In genomic region chr17:10079853-10080650, GRCm38 (mm10) we compare ENCODE assay signal across 8 mouse cellular contexts.
DNase-seq lines count a peak whose midpoint lies in the region; ATAC-seq and TF ChIP-seq lines count a peak whose summit lies in the region.

No protein-coding gene starts in this region.

- no peak overlapping the region for H3ac ChIP-seq in C2C12 (ENCODE audit: control insufficient read depth, insufficient read length, low read depth)

- H3K4me2 ChIP-seq in liver, embryonic 13.5 days = no peak overlapping the region
- H3K4me2 ChIP-seq in forebrain, embryonic 15.5 days (replicated peaks) = no peak overlapping the region

- TF ChIP-seq CTCF in C2C12 (IDR thresholded peaks at IDR 0.05; ENCODE audit: control insufficient read depth, insufficient read depth, insufficient read length) (no peak), Patski (IDR thresholded peaks at IDR 0.05) (no peak)

- no peak overlapping the region for H3K27ac ChIP-seq in liver, embryonic 13.5 days
- no peak overlapping the region for H3K27ac ChIP-seq in forebrain, embryonic 15.5 days (replicated peaks)

- no peaks in the 10 kb centered on the region for H3K9me3 ChIP-seq in liver, embryonic 13.5 days (replicated peaks)
- no peaks in the 10 kb centered on the region for H3K9me3 ChIP-seq in forebrain, embryonic 15.5 days

- no peaks in the 10 kb centered on the region for H3K79me2 ChIP-seq in C2C12 (ENCODE audit: control insufficient read depth, insufficient read depth)

- H3K36me3 ChIP-seq in C2C12 (ENCODE audit: control insufficient read depth, insufficient read depth) = no peaks in the 10 kb centered on the region
- no peaks in the 10 kb centered on the region for H3K36me3 ChIP-seq in liver, embryonic 13.5 days
- H3K36me3 ChIP-seq in forebrain, embryonic 15.5 days = no peaks in the 10 kb centered on the region

- CTCF ChIA-PET in Patski (lab: Charles Lee) = no interaction called here

- POLR2A ChIA-PET in Patski (lab: Charles Lee) = interaction anchor here (0.7 kb wide), 1 partner anchor 10 kb away, joined by 6 read pairs; no protein-coding TSS in a partner anchor

- in situ Hi-C loops in Patski (cut with MboI; ENCODE audit: low pct_unique_long_range_greater_than_20kb) = loop anchor here (10.0 kb wide), 1 partner anchor 235 kb away; the partner anchor contains the start of gene Qk

- WGBS in liver, embryonic 13.5 days (ENCODE audit: insufficient replicate concordance) = 68% methylated on average over 15 of the region's 15 CpGs
- 84% methylated on average over 15 of the region's 15 CpGs for WGBS in forebrain, embryonic 15.5 days

- ATAC-seq in Patski = peak; percentile 91
- ATAC-seq in liver, embryonic 13.5 days (ENCODE audit: low read depth) = peak; percentile 48; the same call in 1 of the 2 replicates
- ATAC-seq in monocyte, adult 5-6 weeks (replicated peaks; ENCODE audit: insufficient number of reproducible peaks, low FRiP score, low TSS enrichment, poor library complexity, severe bottlenecking) = no peak
- no peak for ATAC-seq in activated CD4-positive, CD25-positive, alpha-beta regulatory T cell, adult 4 months
- ATAC-seq in forebrain, embryonic 15.5 days (replicated peaks) = no peak; the same call in 1 of the 2 replicates

- peaks cover 6% of the 10 kb centered on the region; the same call in 1 of the 2 replicates for H3K4me1 ChIP-seq in liver, embryonic 13.5 days (replicated peaks)
- no peaks in the 10 kb centered on the region for H3K4me1 ChIP-seq in forebrain, embryonic 15.5 days

- H3K4me3 ChIP-seq in C2C12 (ENCODE audit: insufficient read depth, poor library complexity, severe bottlenecking) = no peak overlapping the region
- no peak overlapping the region for H3K4me3 ChIP-seq in liver, embryonic 13.5 days (replicated peaks)
- no peak overlapping the region for H3K4me3 ChIP-seq in forebrain, embryonic 15.5 days

- intact Hi-C loops in heart, postnatal 36 days (cut with DNase I) = loop anchor here (5.0 kb wide), 1 partner anchor 188 kb away; no protein-coding TSS in a partner anchor

- H3K79me3 ChIP-seq in C2C12 (ENCODE audit: low read depth) = no peaks in the 10 kb centered on the region

- peak; percentile 72 for DNase-seq in Patski (ENCODE audit: low read depth, low spot score)
- DNase-seq in heart, postnatal 36 days = peak; percentile 43 to 55
- no peak for DNase-seq in liver, embryonic 13.5 days
- no peak for DNase-seq in thymus, postnatal 4 days

- H3K9ac ChIP-seq in liver, embryonic 13.5 days = no peak overlapping the region
- no peak overlapping the region for H3K9ac ChIP-seq in forebrain, embryonic 15.5 days (replicated peaks)

- H3K27me3 ChIP-seq in C2C12 (ENCODE audit: control insufficient read depth, insufficient read depth, insufficient read length) (no peaks in the 10 kb centered on the region), Patski (peaks cover 2% of the 10 kb centered on the region)
- H3K27me3 ChIP-seq in liver, embryonic 13.5 days = no peaks in the 10 kb centered on the region
- H3K27me3 ChIP-seq in forebrain, embryonic 15.5 days = no peaks in the 10 kb centered on the region

TF ChIP-seq in C2C12, 6 proteins besides CTCF, POLR2A, EP300 and RAD21:
- TF ChIP-seq MAX (IDR thresholded peaks at IDR 0.05) (no peak), MYOD1 (IDR thresholded peaks at IDR 0.05; ENCODE audit: control insufficient read depth, insufficient read length, low read depth) (peak; percentile 82)

Comparison
In these comparisons a context has a peak if more than half of its experiments do, and no peak if none do; other contexts are left out.
1. ATAC-seq: peak in Patski (single experiment) and liver, embryonic 13.5 days (single experiment); none in monocyte, adult 5-6 weeks (single experiment), activated CD4-positive, CD25-positive, alpha-beta regulatory T cell, adult 4 months (single experiment) and forebrain, embryonic 15.5 days (single experiment).
2. DNase-seq: peak in Patski (single experiment) and heart, postnatal 36 days (2 of 2); none in liver, embryonic 13.5 days (single experiment) and thymus, postnatal 4 days (single experiment).